Mouse (Mus musculus) kidney, adult 2 months (tissue): ENCODE measurements around the gene Abhd15.

Source experiments
- CTCF ChIP-seq: fragments of 200-500 bp; conservative IDR thresholded peaks from 2 replicates; pipeline ENCODE4 v1.5.1; 2011; ENCODE audit warnings: low read depth, mild to moderate bottlenecking, control low read depth, low read length, moderate library complexity, mixed read lengths; ENCODE audit not compliant: insufficient read depth, insufficient read length
- POLR2A ChIP-seq: fragments of 200-500 bp; IDR thresholded peaks from one replicate; pipeline ENCODE4 v1.6.1; 2011; ENCODE audit warnings: low read depth, low read length, control low read depth

- no peak for TF ChIP-seq CTCF
- TF ChIP-seq POLR2A, result no peak
Observed at GRCm38 (mm10) chr11:77518051-77518798, 3.3 kb downstream of the Abhd15 start.
